Mouse (Mus musculus): Measurements from ENCODE around the gene Slc16a9. TPM values are rescaled to one million over a fixed set of nuclear protein-coding genes. Genes with fewer than 3 reads are reported as not detected.

The Slc16a9 gene
- polyA plus RNA-seq, 1 experiment from 2014 or later, result 5.5 TPM

GRCm38 (mm10) chr10:70245559-70245945 is 652 bp downstream of the Slc16a9 start:
- Histone ChIP-seq H3K9me3 (ENCODE audit: low read length) (no peaks in the 10 kb centered on the region), H3K36me3 (ENCODE audit: insufficient read depth, low read length) (no peaks in the 10 kb centered on the region), H3K4me2 (replicated peaks; ENCODE audit: low read depth, low read length) (peak overlapping the region; percentile 93), H3K4me1 (ENCODE audit: insufficient read depth, low read length) (peaks cover 19% of the 10 kb centered on the region), H3K9ac (replicated peaks; ENCODE audit: low read length) (peak overlapping the region; percentile 75), H3K27ac (ENCODE audit: low read length) (peak overlapping the region; percentile 54), H3K4me3 (ENCODE audit: low read length) (peak overlapping the region; percentile 68), H3K27me3 (ENCODE audit: insufficient read depth, low read length) (0 out of 2 replicates have a peak, but pooled peaks cover 3% of the 10 kb centered on the region)
- WGBS, result under 1% methylated on average over 16 of the region's 16 CpGs
- peak; percentile 40; the same call in 1 of the 2 replicates for ATAC-seq (ENCODE audit: low FRiP score, low TSS enrichment)

GRCm38 (mm10) chr10:70246076-70246475 is 1.2 kb downstream of the Slc16a9 start:
- H3K4me3 ChIP-seq (ENCODE audit: low read length), result peak overlapping the region; percentile 68
- H3K9ac ChIP-seq (replicated peaks; ENCODE audit: low read length), result peak overlapping the region; percentile 75; the same call in 1 of the 2 replicates
- H3K4me2 ChIP-seq (replicated peaks; ENCODE audit: low read depth, low read length), result peak overlapping the region; percentile 93
- ATAC-seq (ENCODE audit: low FRiP score, low TSS enrichment), result no peak
- no peaks in the 10 kb centered on the region for H3K36me3 ChIP-seq (ENCODE audit: insufficient read depth, low read length)
- H3K9me3 ChIP-seq (ENCODE audit: low read length), result no peaks in the 10 kb centered on the region
- 0 out of 2 replicates have a peak, but pooled peaks cover 3% of the 10 kb centered on the region for H3K27me3 ChIP-seq (ENCODE audit: insufficient read depth, low read length)
- WGBS, result 24% methylated on average over 9 of the region's 9 CpGs
- H3K4me1 ChIP-seq (ENCODE audit: insufficient read depth, low read length), result peaks cover 19% of the 10 kb centered on the region
- no peak overlapping the region for H3K27ac ChIP-seq (ENCODE audit: low read length)

GRCm38 (mm10) chr10:70250354-70250753 is 5.5 kb downstream of the Slc16a9 start:
- H3K4me1 ChIP-seq (ENCODE audit: insufficient read depth, low read length), result 0 out of 2 replicates have a peak, but pooled peaks cover 7% of the 10 kb centered on the region
- 84% methylated on average over 4 of the region's 4 CpGs for WGBS
- 0 out of 2 replicates have a peak, but pooled peaks cover 3% of the 10 kb centered on the region for H3K27me3 ChIP-seq (ENCODE audit: insufficient read depth, low read length)
- no peak overlapping the region for H3K4me3 ChIP-seq (ENCODE audit: low read length)
- no peaks in the 10 kb centered on the region for H3K9me3 ChIP-seq (ENCODE audit: low read length)
- no peak for ATAC-seq (ENCODE audit: low FRiP score, low TSS enrichment)
- no peaks in the 10 kb centered on the region for H3K36me3 ChIP-seq (ENCODE audit: insufficient read depth, low read length)
- no peak overlapping the region for H3K4me2 ChIP-seq (replicated peaks; ENCODE audit: low read depth, low read length)
- H3K27ac ChIP-seq (ENCODE audit: low read length), result no peak overlapping the region
- H3K9ac ChIP-seq (replicated peaks; ENCODE audit: low read length), result no peak overlapping the region

- no peaks in the 10 kb centered on the region for H3K36me3 ChIP-seq (ENCODE audit: insufficient read depth, low read length)
- H3K27me3 ChIP-seq (ENCODE audit: insufficient read depth, low read length), result 0 out of 2 replicates have a peak, but pooled peaks cover 3% of the 10 kb centered on the region
- no peak for ATAC-seq (ENCODE audit: low FRiP score, low TSS enrichment)
- WGBS, result 87% methylated on average over 6 of the region's 6 CpGs
- H3K9ac ChIP-seq (replicated peaks; ENCODE audit: low read length), result no peak overlapping the region
- H3K27ac ChIP-seq (ENCODE audit: low read length), result no peak overlapping the region
- no peaks in the 10 kb centered on the region for H3K9me3 ChIP-seq (ENCODE audit: low read length)
- no peak overlapping the region for H3K4me2 ChIP-seq (replicated peaks; ENCODE audit: low read depth, low read length)
- no peak overlapping the region for H3K4me3 ChIP-seq (ENCODE audit: low read length)
- H3K4me1 ChIP-seq (ENCODE audit: insufficient read depth, low read length), result 0 out of 2 replicates have a peak, but pooled peaks cover 4% of the 10 kb centered on the region
Measured at GRCm38 (mm10) chr10:70250766-70251165, 5.9 kb downstream of the Slc16a9 start.

- Histone ChIP-seq H3K4me1 (ENCODE audit: insufficient read depth, low read length) (no peaks in the 10 kb centered on the region), H3K27ac (ENCODE audit: low read length) (no peak overlapping the region), H3K27me3 (ENCODE audit: insufficient read depth, low read length) (no peaks in the 10 kb centered on the region), H3K4me3 (ENCODE audit: low read length) (no peak overlapping the region), H3K9ac (replicated peaks; ENCODE audit: low read length) (no peak overlapping the region), H3K9me3 (ENCODE audit: low read length) (no peaks in the 10 kb centered on the region), H3K4me2 (replicated peaks; ENCODE audit: low read depth, low read length) (no peak overlapping the region), H3K36me3 (ENCODE audit: insufficient read depth, low read length) (no peaks in the 10 kb centered on the region)
- ATAC-seq (ENCODE audit: low FRiP score, low TSS enrichment), result no peak
- WGBS, result 64% methylated on average over 4 of the region's 4 CpGs
Measured at GRCm38 (mm10) chr10:70254666-70255065, 9.8 kb downstream of the Slc16a9 start.

GRCm38 (mm10) chr10:70255601-70256210 is 10.8 kb downstream of the Slc16a9 start:
- 90% methylated on average over 15 of the region's 15 CpGs for WGBS

GRCm38 (mm10) chr10:70257029-70257428 is 12.1 kb downstream of the Slc16a9 start:
- Histone ChIP-seq H3K27ac (ENCODE audit: low read length) (no peak overlapping the region), H3K4me1 (ENCODE audit: insufficient read depth, low read length) (no peaks in the 10 kb centered on the region), H3K36me3 (ENCODE audit: insufficient read depth, low read length) (no peaks in the 10 kb centered on the region), H3K4me3 (ENCODE audit: low read length) (no peak overlapping the region), H3K27me3 (ENCODE audit: insufficient read depth, low read length) (no peaks in the 10 kb centered on the region), H3K9ac (replicated peaks; ENCODE audit: low read length) (no peak overlapping the region), H3K9me3 (ENCODE audit: low read length) (no peaks in the 10 kb centered on the region), H3K4me2 (replicated peaks; ENCODE audit: low read depth, low read length) (no peak overlapping the region)
- ATAC-seq (ENCODE audit: low FRiP score, low TSS enrichment), result no peak
- WGBS, result 83% methylated on average over 4 of the region's 4 CpGs

More at GRCm38 (mm10) chr10:70255601-70256210, 10.8 kb downstream of the Slc16a9 start:
- H3K4me3 ChIP-seq (ENCODE audit: low read length), result no peak overlapping the region
- no peak overlapping the region for H3K9ac ChIP-seq (replicated peaks; ENCODE audit: low read length)
- no peak overlapping the region for H3K4me2 ChIP-seq (replicated peaks; ENCODE audit: low read depth, low read length)
- no peaks in the 10 kb centered on the region for H3K4me1 ChIP-seq (ENCODE audit: insufficient read depth, low read length)
- ATAC-seq (ENCODE audit: low FRiP score, low TSS enrichment), result no peak
- H3K27ac ChIP-seq (ENCODE audit: low read length), result no peak overlapping the region
- H3K9me3 ChIP-seq (ENCODE audit: low read length), result no peaks in the 10 kb centered on the region
- no peaks in the 10 kb centered on the region for H3K27me3 ChIP-seq (ENCODE audit: insufficient read depth, low read length)
- no peaks in the 10 kb centered on the region for H3K36me3 ChIP-seq (ENCODE audit: insufficient read depth, low read length)

- no peak overlapping the region for H3K4me2 ChIP-seq (replicated peaks; ENCODE audit: low read depth, low read length)
- no peak for ATAC-seq (ENCODE audit: low FRiP score, low TSS enrichment)
- no peak overlapping the region for H3K9ac ChIP-seq (replicated peaks; ENCODE audit: low read length)
- H3K27ac ChIP-seq (ENCODE audit: low read length), result no peak overlapping the region
- no peaks in the 10 kb centered on the region for H3K4me1 ChIP-seq (ENCODE audit: insufficient read depth, low read length)
- no peaks in the 10 kb centered on the region for H3K27me3 ChIP-seq (ENCODE audit: insufficient read depth, low read length)
- H3K9me3 ChIP-seq (ENCODE audit: low read length), result no peaks in the 10 kb centered on the region
- no peaks in the 10 kb centered on the region for H3K36me3 ChIP-seq (ENCODE audit: insufficient read depth, low read length)
- WGBS, result 76% methylated on average over 4 of the region's 4 CpGs
- H3K4me3 ChIP-seq (ENCODE audit: low read length), result no peak overlapping the region
Measured at GRCm38 (mm10) chr10:70260904-70261303, 16.0 kb downstream of the Slc16a9 start.

GRCm38 (mm10) chr10:70262051-70262450 is 17.2 kb downstream of the Slc16a9 start:
- ATAC-seq (ENCODE audit: low FRiP score, low TSS enrichment), result peak; percentile 54; the same call in 1 of the 2 replicates
- H3K4me1 ChIP-seq (ENCODE audit: insufficient read depth, low read length), result no peaks in the 10 kb centered on the region
- no peak overlapping the region for H3K4me2 ChIP-seq (replicated peaks; ENCODE audit: low read depth, low read length)
- H3K27ac ChIP-seq (ENCODE audit: low read length), result no peak overlapping the region
- H3K4me3 ChIP-seq (ENCODE audit: low read length), result no peak overlapping the region
- H3K9me3 ChIP-seq (ENCODE audit: low read length), result no peaks in the 10 kb centered on the region
- 60% methylated on average over 3 of the region's 3 CpGs for WGBS
- no peaks in the 10 kb centered on the region for H3K36me3 ChIP-seq (ENCODE audit: insufficient read depth, low read length)
- H3K27me3 ChIP-seq (ENCODE audit: insufficient read depth, low read length), result no peaks in the 10 kb centered on the region
- no peak overlapping the region for H3K9ac ChIP-seq (replicated peaks; ENCODE audit: low read length)

- Histone ChIP-seq H3K4me3 (ENCODE audit: low read length) (no peak overlapping the region), H3K4me2 (replicated peaks; ENCODE audit: low read depth, low read length) (no peak overlapping the region), H3K27me3 (ENCODE audit: insufficient read depth, low read length) (no peaks in the 10 kb centered on the region), H3K36me3 (ENCODE audit: insufficient read depth, low read length) (no peaks in the 10 kb centered on the region), H3K9ac (replicated peaks; ENCODE audit: low read length) (no peak overlapping the region), H3K4me1 (ENCODE audit: insufficient read depth, low read length) (no peaks in the 10 kb centered on the region), H3K9me3 (ENCODE audit: low read length) (no peaks in the 10 kb centered on the region), H3K27ac (ENCODE audit: low read length) (no peak overlapping the region)
- ATAC-seq (ENCODE audit: low FRiP score, low TSS enrichment), result no peak
- WGBS, result 70% methylated on average over 4 of the region's 4 CpGs
Measured at GRCm38 (mm10) chr10:70263681-70264189, 18.8 kb downstream of the Slc16a9 start.

Measured in kidney, embryonic 16.5 days (tissue).